Mouse (Mus musculus): ENCODE results near the gene Erbb3. TPM values are rescaled to one million over a fixed set of nuclear protein-coding genes. Genes with fewer than 3 reads are reported as not detected.
A peak's percentile ranks its signal among the peaks of the same experiment; 100 is the strongest.
"Not testable (repeated sequence)": the region's sequence is repeated elsewhere in the genome, so short reads cannot be mapped to it uniquely, and the experiment has no call there.

The Erbb3 gene
- polyA plus RNA-seq, 1 experiment = 2.6 TPM

GRCm38 (mm10) chr10:128625287-128625894 lies 35.9 kb upstream of the Erbb3 start:
- Histone ChIP-seq H3K4me1 (ENCODE audit: control insufficient read depth, insufficient read depth, low read length) (peaks cover 10% of the 10 kb centered on the region), H3K4me3 (ENCODE audit: insufficient read depth, low read length) (peak overlapping the region; percentile 78), H3K27ac (ENCODE audit: insufficient read depth, low read depth, low read length) (peak overlapping the region; percentile 76)
- TF ChIP-seq POLR2A (IDR thresholded peaks at IDR 0.05; ENCODE audit: borderline replicate concordance, low read depth, low read length) (no peak), CTCF (IDR thresholded peaks at IDR 0.05; ENCODE audit: low read depth, low read length) (no peak)

GRCm38 (mm10) chr10:128623106-128623613 lies 33.7 kb upstream of the Erbb3 start:
- not testable (repeated sequence) for H3K4me3 ChIP-seq (ENCODE audit: insufficient read depth, low read length); H3K4me1 ChIP-seq (ENCODE audit: control insufficient read depth, insufficient read depth, low read length); H3K27ac ChIP-seq (ENCODE audit: insufficient read depth, low read depth, low read length)

- TF ChIP-seq POLR2A (IDR thresholded peaks at IDR 0.05; ENCODE audit: borderline replicate concordance, low read depth, low read length) (no peak), CTCF (IDR thresholded peaks at IDR 0.05; ENCODE audit: low read depth, low read length) (no peak)
- no peak overlapping the region for H3K4me3 ChIP-seq (ENCODE audit: insufficient read depth, low read length)
These were observed 33.2 kb upstream of the Erbb3 start for GRCm38 (mm10) chr10:128622702-128623101.

GRCm38 (mm10) chr10:128621986-128622520 lies 32.6 kb upstream of the Erbb3 start:
- H3K27ac ChIP-seq (ENCODE audit: insufficient read depth, low read depth, low read length) = no peak overlapping the region
- TF ChIP-seq CTCF (IDR thresholded peaks at IDR 0.05; ENCODE audit: low read depth, low read length) (no peak), POLR2A (IDR thresholded peaks at IDR 0.05; ENCODE audit: borderline replicate concordance, low read depth, low read length) (no peak)
- H3K4me1 ChIP-seq (ENCODE audit: control insufficient read depth, insufficient read depth, low read length) = peaks cover 2% of the 10 kb centered on the region; the same call in 1 of the 2 replicates
- no peak overlapping the region for H3K4me3 ChIP-seq (ENCODE audit: insufficient read depth, low read length)

More at GRCm38 (mm10) chr10:128622702-128623101, 33.2 kb upstream of the Erbb3 start:
- H3K4me1 ChIP-seq (ENCODE audit: control insufficient read depth, insufficient read depth, low read length) = peaks cover 4% of the 10 kb centered on the region
- H3K27ac ChIP-seq (ENCODE audit: insufficient read depth, low read depth, low read length) = no peak overlapping the region

GRCm38 (mm10) chr10:128620241-128620640 lies 30.8 kb upstream of the Erbb3 start:
- Histone ChIP-seq H3K4me1 (ENCODE audit: control insufficient read depth, insufficient read depth, low read length) (no peaks in the 10 kb centered on the region), H3K27ac (ENCODE audit: insufficient read depth, low read depth, low read length) (no peak overlapping the region), H3K4me3 (ENCODE audit: insufficient read depth, low read length) (no peak overlapping the region)
- TF ChIP-seq CTCF (IDR thresholded peaks at IDR 0.05; ENCODE audit: low read depth, low read length) (no peak), POLR2A (IDR thresholded peaks at IDR 0.05; ENCODE audit: borderline replicate concordance, low read depth, low read length) (no peak)

- H3K4me3 ChIP-seq (ENCODE audit: insufficient read depth, low read length); H3K4me1 ChIP-seq (ENCODE audit: control insufficient read depth, insufficient read depth, low read length); H3K27ac ChIP-seq (ENCODE audit: insufficient read depth, low read depth, low read length): not testable (repeated sequence)
These were observed 29.7 kb upstream of the Erbb3 start for GRCm38 (mm10) chr10:128619148-128619547.

- no peak for TF ChIP-seq POLR2A (IDR thresholded peaks at IDR 0.05; ENCODE audit: borderline replicate concordance, low read depth, low read length)
- no peak for TF ChIP-seq CTCF (IDR thresholded peaks at IDR 0.05; ENCODE audit: low read depth, low read length)
- H3K27ac ChIP-seq (ENCODE audit: insufficient read depth, low read depth, low read length) = no peak overlapping the region
- no peaks in the 10 kb centered on the region for H3K4me1 ChIP-seq (ENCODE audit: control insufficient read depth, insufficient read depth, low read length)
- H3K4me3 ChIP-seq (ENCODE audit: insufficient read depth, low read length) = no peak overlapping the region
These were observed 29.1 kb upstream of the Erbb3 start for GRCm38 (mm10) chr10:128618570-128618969.

GRCm38 (mm10) chr10:128615798-128616448 lies 26.5 kb upstream of the Erbb3 start:
- not testable (repeated sequence) for H3K27ac ChIP-seq (ENCODE audit: insufficient read depth, low read depth, low read length); H3K4me3 ChIP-seq (ENCODE audit: insufficient read depth, low read length); H3K4me1 ChIP-seq (ENCODE audit: control insufficient read depth, insufficient read depth, low read length)

- H3K4me3 ChIP-seq (ENCODE audit: insufficient read depth, low read length) = no peak overlapping the region
- TF ChIP-seq POLR2A (IDR thresholded peaks at IDR 0.05; ENCODE audit: borderline replicate concordance, low read depth, low read length) (no peak), CTCF (IDR thresholded peaks at IDR 0.05; ENCODE audit: low read depth, low read length) (no peak)
- no peak overlapping the region for H3K27ac ChIP-seq (ENCODE audit: insufficient read depth, low read depth, low read length)
- no peaks in the 10 kb centered on the region for H3K4me1 ChIP-seq (ENCODE audit: control insufficient read depth, insufficient read depth, low read length)
These were observed 25.5 kb upstream of the Erbb3 start for GRCm38 (mm10) chr10:128614934-128615333.

- H3K27ac ChIP-seq (ENCODE audit: insufficient read depth, low read depth, low read length) = not testable (repeated sequence)
These were observed 24.4 kb upstream of the Erbb3 start for GRCm38 (mm10) chr10:128613820-128614219.

GRCm38 (mm10) chr10:128613154-128613440 lies 23.6 kb upstream of the Erbb3 start:
- TF ChIP-seq CTCF (IDR thresholded peaks at IDR 0.05; ENCODE audit: low read depth, low read length) = no peak
- Histone ChIP-seq H3K4me1 (ENCODE audit: control insufficient read depth, insufficient read depth, low read length) (no peaks in the 10 kb centered on the region), H3K27ac (ENCODE audit: insufficient read depth, low read depth, low read length) (no peak overlapping the region), H3K4me3 (ENCODE audit: insufficient read depth, low read length) (no peak overlapping the region)

More at GRCm38 (mm10) chr10:128613820-128614219, 24.4 kb upstream of the Erbb3 start:
- H3K4me3 ChIP-seq (ENCODE audit: insufficient read depth, low read length); H3K4me1 ChIP-seq (ENCODE audit: control insufficient read depth, insufficient read depth, low read length): not testable (repeated sequence)

All from bone marrow macrophage, adult 2 months (primary cell).